Mouse (Mus musculus): ENCODE measurements around the gene Tpk1.

DNA sequence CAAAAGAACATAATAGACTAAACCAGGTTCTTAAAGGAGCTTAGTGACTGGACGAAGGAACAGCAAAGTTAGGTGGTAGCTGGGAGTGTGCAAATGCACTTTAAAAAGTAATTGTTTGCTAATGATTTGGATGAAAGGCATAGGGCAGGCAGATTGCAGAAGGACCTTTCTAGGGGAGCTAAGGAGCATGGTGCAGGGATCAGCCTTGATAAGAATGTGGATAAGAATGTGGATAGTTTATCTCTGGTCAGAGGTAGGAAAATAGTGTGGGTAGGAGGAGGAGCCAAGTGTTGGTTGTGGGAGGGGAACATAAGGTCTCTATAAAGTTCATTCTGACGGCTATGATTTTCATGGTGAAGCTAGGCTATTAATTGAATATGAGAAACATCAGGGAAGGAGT lies 327.3 kb downstream of the Tpk1 start:
- TF ChIP-seq CTCF (IDR thresholded peaks at IDR 0.05 in 2 of 3, conservative IDR thresholded peaks at IDR 0.05 in 1 of 3; ENCODE audit: control insufficient read depth in 1 of 3, insufficient read depth in 1 of 3, low read depth in 2 of 3, low read length in 3 of 3, poor library complexity in 1 of 3, severe bottlenecking in 1 of 3), result no peak
- TF ChIP-seq MYC (IDR thresholded peaks at IDR 0.05; ENCODE audit: low read depth, low read length), result no peak
- no peak for TF ChIP-seq ELF1 (IDR thresholded peaks at IDR 0.05; ENCODE audit: low read depth, low read length)
- TF ChIP-seq BHLHE40 (IDR thresholded peaks at IDR 0.05; ENCODE audit: borderline replicate concordance, low read depth, low read length), result no peak
- no peak for TF ChIP-seq RCOR1 (IDR thresholded peaks at IDR 0.05; ENCODE audit: low read depth, low read length)
- no peak for TF ChIP-seq SMC3 (IDR thresholded peaks at IDR 0.05; ENCODE audit: low read depth, low read length)
- no peak for TF ChIP-seq POLR2A (IDR thresholded peaks at IDR 0.05; ENCODE audit: control insufficient read depth in 1 of 2, insufficient read depth in 1 of 2, low read depth in 1 of 2, low read length in 2 of 2, poor library complexity in 1 of 2)
- TF ChIP-seq MAX (IDR thresholded peaks at IDR 0.05; ENCODE audit: low read length), result no peak
